Mouse (Mus musculus): ENCODE measurements around the gene Art4. TPM values are rescaled to one million over a fixed set of nuclear protein-coding genes. Genes with fewer than 3 reads are reported as not detected.
"Not testable (repeated sequence)": the region's sequence is repeated elsewhere in the genome, so short reads cannot be mapped to it uniquely, and the experiment has no call there.

The Art4 gene
- total and polyA plus RNA-seq, 3 experiments, result 0.34 to 1.0 (median 0.48) TPM

DNA sequence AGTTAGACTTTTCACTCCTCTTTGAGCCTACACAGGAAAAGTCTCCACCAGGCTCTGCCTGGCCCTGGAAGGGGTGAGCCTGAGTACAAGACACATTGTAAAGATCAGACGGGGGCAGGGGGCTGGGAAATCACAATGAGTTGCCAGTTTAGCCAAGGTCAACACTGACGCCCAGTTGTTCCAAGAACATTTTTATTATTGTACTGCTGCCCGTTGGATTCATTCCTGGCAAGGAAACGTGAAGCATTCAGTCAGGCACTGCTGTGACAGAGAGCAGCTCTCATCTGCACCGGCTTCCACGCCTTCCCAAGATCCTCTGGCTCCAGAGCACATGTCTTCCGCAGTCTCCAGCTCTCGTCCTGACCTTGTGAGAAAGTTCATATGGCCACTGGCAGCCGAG lies 30.3 kb upstream of the Art4 start:
- Histone ChIP-seq H3K4me2 (ENCODE audit: insufficient read depth, low read depth, poor library complexity, severe bottlenecking) (no peak overlapping the region), H3K36me3 (replicated peaks in 1 of 2; ENCODE audit: control insufficient read depth in 1 of 2, insufficient read depth in 1 of 2, low read length in 1 of 2) (peaks cover 0 to 13% of the 10 kb centered on the region in 2 experiments), H3K4me3 (replicated peaks in 1 of 3; ENCODE audit: low read depth in 2 of 3, low read length in 2 of 3, poor library complexity in 1 of 3) (no peak overlapping the region), H3K9ac (ENCODE audit: insufficient read depth, low read depth) (no peak overlapping the region), H3K4me1 (ENCODE audit: control insufficient read depth in 1 of 2, insufficient read depth in 2 of 2) (no peaks in the 10 kb centered on the region), H3K9me3 (replicated peaks; ENCODE audit: low read length) (no peaks in the 10 kb centered on the region), H3K27me3 (replicated peaks) (no peaks in the 10 kb centered on the region), H3K79me2 (replicated peaks; ENCODE audit: control insufficient read depth, extremely low read depth, insufficient read depth, poor library complexity, severe bottlenecking) (no peaks in the 10 kb centered on the region), H3K27ac (ENCODE audit: insufficient read depth, low read depth) (no peak overlapping the region)
- DNase-seq (ENCODE audit: extremely low read depth), result no peak
- TF ChIP-seq SMC3 (IDR thresholded peaks at IDR 0.05; ENCODE audit: low read depth, low read length) (no peak), ZKSCAN1 (IDR thresholded peaks at IDR 0.05; ENCODE audit: borderline replicate concordance, low read depth, low read length) (no peak), UBTF (IDR thresholded peaks at IDR 0.05; ENCODE audit: low read depth, low read length) (no peak), NELFE (IDR thresholded peaks at IDR 0.05; ENCODE audit: low read depth, low read length) (no peak), E2F4 (IDR thresholded peaks at IDR 0.05; ENCODE audit: insufficient replicate concordance, low read depth, low read length) (no peak), MAFK (IDR thresholded peaks at IDR 0.05; ENCODE audit: insufficient replicate concordance, low read length) (no peak), RCOR1 (conservative IDR thresholded peaks at IDR 0.05; ENCODE audit: low read depth, low read length) (no peak), ELF1 (IDR thresholded peaks at IDR 0.05; ENCODE audit: low read depth, low read length) (no peak), ZC3H11A (IDR thresholded peaks at IDR 0.05; ENCODE audit: low read depth, low read length) (no peak), TCF12 (IDR thresholded peaks at IDR 0.05; ENCODE audit: low read depth, low read length) (no peak), EP300 (IDR thresholded peaks at IDR 0.05; ENCODE audit: low read length) (no peak), PAX5 (IDR thresholded peaks at IDR 0.05; ENCODE audit: low read length) (no peak), GABPA (IDR thresholded peaks at IDR 0.05; ENCODE audit: insufficient replicate concordance, low read depth, low read length) (no peak), JUND (conservative IDR thresholded peaks at IDR 0.05; ENCODE audit: low read depth, low read length) (no peak), ZMIZ1 (IDR thresholded peaks at IDR 0.05; ENCODE audit: low read depth, low read length) (no peak), ETS1 (conservative IDR thresholded peaks at IDR 0.05; ENCODE audit: low read depth, low read length) (no peak)
- dilution Hi-C loops (cut with MboI; ENCODE audit: extremely low pct_ligation_motif_present, extremely low pct_unique_long_range_greater_than_20kb, low sequenced_read_pairs) (no loop called here), in situ Hi-C loops (cut with MboI; ENCODE audit: low pct_ligation_motif_present, low pct_unique_long_range_greater_than_20kb, low sequenced_read_pairs) (no loop called here)

- H3K4me3 ChIP-seq (replicated peaks in 1 of 3; ENCODE audit: low read depth in 2 of 3, low read length in 2 of 3, poor library complexity in 1 of 3); DNase-seq (ENCODE audit: extremely low read depth); H3K4me1 ChIP-seq (ENCODE audit: control insufficient read depth in 1 of 2, insufficient read depth in 2 of 2); H3K79me2 ChIP-seq (replicated peaks; ENCODE audit: control insufficient read depth, extremely low read depth, insufficient read depth, poor library complexity, severe bottlenecking); in situ Hi-C loops (cut with MboI; ENCODE audit: low pct_ligation_motif_present, low pct_unique_long_range_greater_than_20kb, low sequenced_read_pairs); H3K9ac ChIP-seq (ENCODE audit: insufficient read depth, low read depth); H3K27ac ChIP-seq (ENCODE audit: insufficient read depth, low read depth); H3K9me3 ChIP-seq (replicated peaks; ENCODE audit: low read length); H3K4me2 ChIP-seq (ENCODE audit: insufficient read depth, low read depth, poor library complexity, severe bottlenecking); H3K27me3 ChIP-seq (replicated peaks); dilution Hi-C loops (cut with MboI; ENCODE audit: extremely low pct_ligation_motif_present, extremely low pct_unique_long_range_greater_than_20kb, low sequenced_read_pairs): not testable (repeated sequence)
- peaks cover 0 to 21% of the 10 kb centered on the region in 2 experiments for H3K36me3 ChIP-seq (replicated peaks in 1 of 2; ENCODE audit: control insufficient read depth in 1 of 2, insufficient read depth in 1 of 2, low read length in 1 of 2)
Observed at GRCm38 (mm10) chr6:136884766-136885165, 27.2 kb upstream of the Art4 start.

Measured in CH12.LX (cell line).